Mouse (Mus musculus) layer of hippocampus, postnatal 10 days (tissue): Measurements from ENCODE around the gene Chrm5. TPM values are rescaled to one million over a fixed set of nuclear protein-coding genes. Genes with fewer than 3 reads are reported as not detected.
"Not testable (repeated sequence)": the region's sequence is repeated elsewhere in the genome, so short reads cannot be mapped to it uniquely, and the experiment has no call there.

Experiments used
- DNase-seq, 2 experiments: peaks; one replicate each; pipeline ENCODE4 v3.0.0; 2021; ENCODE audit warnings: low spot score in 2 of 2
- total RNA-seq, 2 experiments: library from RNA; stranded (reverse); gene quantifications; 2 replicates each; pipeline ENCODE4 v1.2.3; 2021

Chrm5 gene
- total RNA-seq, 2 experiments from 2014 or later = 15.3 to 15.8 TPM

- no peak for DNase-seq
Measured at GRCm38 (mm10) chr2:112482533-112483333, 2.2 kb upstream of the Chrm5 start.

GRCm38 (mm10) chr2:112481564-112481963 lies 995 bp upstream of the Chrm5 start:
- no peak for DNase-seq

- DNase-seq = no peak
Measured at GRCm38 (mm10) chr2:112476554-112476953, 4.0 kb downstream of the Chrm5 start.

GRCm38 (mm10) chr2:112474997-112475724 lies 5.4 kb downstream of the Chrm5 start:
- no peak for DNase-seq

- no peak for DNase-seq
Measured at GRCm38 (mm10) chr2:112472076-112472475, 8.5 kb downstream of the Chrm5 start.

- DNase-seq = no peak
Measured at GRCm38 (mm10) chr2:112470961-112471381, 9.6 kb downstream of the Chrm5 start.

- DNase-seq = no peak
Measured at GRCm38 (mm10) chr2:112469542-112469941, 11.0 kb downstream of the Chrm5 start.

- no peak for DNase-seq
Measured at GRCm38 (mm10) chr2:112460557-112460956, 20.0 kb downstream of the Chrm5 start.

- peak; percentile 98 to 99 for DNase-seq
Measured at GRCm38 (mm10) chr2:112454862-112455564, 25.6 kb downstream of the Chrm5 start, which contains the start of gene Emc7. TSS of gene Emc7 (plus strand) at chr2:112454997.

GRCm38 (mm10) chr2:112454125-112454861 lies 26.3 kb downstream of the Chrm5 start:
- DNase-seq = no peak

- DNase-seq = not testable (repeated sequence)
Measured at GRCm38 (mm10) chr2:112452513-112452912, 28.1 kb downstream of the Chrm5 start.

- DNase-seq = peak; percentile 19 to 41
Measured at GRCm38 (mm10) chr2:112449597-112450296, 30.8 kb downstream of the Chrm5 start.

GRCm38 (mm10) chr2:112448510-112449059 lies 32.0 kb downstream of the Chrm5 start:
- no peak for DNase-seq

- not testable (repeated sequence) for DNase-seq
Measured at GRCm38 (mm10) chr2:112448046-112448445, 32.5 kb downstream of the Chrm5 start.

GRCm38 (mm10) chr2:112445511-112445910 lies 35.1 kb downstream of the Chrm5 start:
- DNase-seq = no peak

GRCm38 (mm10) chr2:112443491-112443890 lies 37.1 kb downstream of the Chrm5 start:
- no peak for DNase-seq

GRCm38 (mm10) chr2:112437589-112437988 lies 43.0 kb downstream of the Chrm5 start:
- no peak for DNase-seq

GRCm38 (mm10) chr2:112436292-112436691 lies 44.3 kb downstream of the Chrm5 start:
- no peak for DNase-seq

- no peak for DNase-seq
Measured at GRCm38 (mm10) chr2:112433359-112433758, 47.2 kb downstream of the Chrm5 start.

GRCm38 (mm10) chr2:112432523-112432922 lies 48.0 kb downstream of the Chrm5 start:
- DNase-seq = no peak
